Comparison of ENCODE assay signal across 9 mouse cellular contexts in the genomic region with DNA sequence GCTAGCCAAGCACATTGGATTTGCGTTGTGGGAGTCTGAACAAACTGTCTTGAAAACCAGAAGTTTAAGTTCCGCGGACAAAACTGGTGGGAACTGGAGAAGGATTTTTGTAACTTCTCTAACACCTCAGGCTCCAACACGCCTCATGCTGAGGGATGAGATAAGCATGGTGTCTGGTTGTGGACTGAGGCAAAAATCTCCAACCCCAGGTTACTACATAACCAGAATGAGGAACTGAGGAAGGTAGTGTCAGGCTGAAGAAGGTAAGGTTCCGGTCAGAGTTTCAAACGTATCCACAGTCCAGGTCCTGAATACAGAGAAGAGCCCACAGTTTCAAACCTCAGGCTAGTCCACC. TPM values are rescaled to one million over a fixed set of nuclear protein-coding genes. Genes with fewer than 3 reads are reported as not detected.
DNase-seq lines count a peak whose midpoint lies in the region; ATAC-seq and TF ChIP-seq lines count a peak whose summit lies in the region.
"Had no signal": no experiment of that assay in that cellular context is flagged by ENCODE, and none has a peak within 500 bp of the region (broad histone marks: within the 10 kb centered on the region; RNA-seq: fewer than 3 reads in every experiment).

No protein-coding gene starts in this region.

- ATAC-seq in heart, embryonic 13.5 days (ENCODE audit: extremely low read depth, insufficient number of reproducible peaks, low FRiP score, low TSS enrichment) = no peak
- no peak for ATAC-seq in hindbrain, embryonic 11.5 days (ENCODE audit: low FRiP score)
- peak; percentile 55 for ATAC-seq in megakaryocyte progenitor cell, adult 5-6 weeks (replicated peaks; ENCODE audit: poor library complexity)

- no peaks in the 10 kb centered on the region for H3K27me3 ChIP-seq in heart, embryonic 13.5 days (replicated peaks)
- H3K27me3 ChIP-seq in MEL (ENCODE audit: control insufficient read depth in 1 of 2, insufficient read depth in 2 of 2, low read length in 2 of 2) = no peaks in the 10 kb centered on the region
- no peaks in the 10 kb centered on the region for H3K27me3 ChIP-seq in hindbrain, embryonic 11.5 days (ENCODE audit: control insufficient read depth, insufficient read depth, low read length)

- H3K79me2 ChIP-seq in MEL (ENCODE audit: control insufficient read depth, insufficient read depth, low read length, poor library complexity) = peaks cover 3% of the 10 kb centered on the region

- no peak for DNase-seq in heart, postnatal 36 days
- no peak for DNase-seq in MEL (ENCODE audit: low read depth, low spot score)
- DNase-seq in hindbrain, embryonic 11.5 days (ENCODE audit: low spot score) = no peak
- no peak for DNase-seq in cerebellum, postnatal 36 days
- DNase-seq in gastrocnemius, postnatal 14 days = no peak
- DNase-seq in spleen, adult 18-20 months = no peak

- intact Hi-C loops in heart, postnatal 36 days (cut with DNase I) = loop anchor here (5.0 kb wide), 1 partner anchor 721 kb away; the partner anchor contains the start of gene Bclaf1
- intact Hi-C loops in gastrocnemius, postnatal 14 days (cut with DNase I; ENCODE audit: low total_unique reads) = no loop called here

- H3K4me1 ChIP-seq in heart, embryonic 13.5 days = peaks cover 34% of the 10 kb centered on the region
- H3K4me1 ChIP-seq in MEL (ENCODE audit: control insufficient read depth in 1 of 2, insufficient read depth in 2 of 2, low read length in 2 of 2) = peaks cover 7 to 16% of the 10 kb centered on the region in 2 experiments
- no peaks in the 10 kb centered on the region for H3K4me1 ChIP-seq in hindbrain, embryonic 11.5 days (replicated peaks; ENCODE audit: control insufficient read depth, insufficient read depth, low read length)

- H3K36me3 ChIP-seq in heart, embryonic 13.5 days = no peaks in the 10 kb centered on the region
- H3K36me3 ChIP-seq in MEL (ENCODE audit: control insufficient read depth in 1 of 2, insufficient read depth in 2 of 2, low read length in 2 of 2) = peaks cover 0 to 22% of the 10 kb centered on the region in 2 experiments; a peak in 2 of 4 replicates
- H3K36me3 ChIP-seq in hindbrain, embryonic 11.5 days (ENCODE audit: control insufficient read depth, insufficient read depth, low read length) = no peaks in the 10 kb centered on the region

- peak in 1 of 2 experiments; percentile 45; a peak in 3 of 4 replicates for TF ChIP-seq EP300 in MEL (IDR thresholded peaks at IDR 0.05; ENCODE audit: low read depth in 1 of 2, low read length in 2 of 2)

- peak overlapping the region; percentile 82 for H3K4me2 ChIP-seq in heart, embryonic 13.5 days
- peak overlapping the region; percentile 51 for H3K4me2 ChIP-seq in hindbrain, embryonic 11.5 days (replicated peaks; ENCODE audit: low read depth, low read length)

- no peaks in the 10 kb centered on the region for H3K9me3 ChIP-seq in heart, embryonic 13.5 days
- H3K9me3 ChIP-seq in MEL (replicated peaks; ENCODE audit: insufficient read depth, low read length) = no peaks in the 10 kb centered on the region
- H3K9me3 ChIP-seq in hindbrain, embryonic 11.5 days (ENCODE audit: control insufficient read depth, low read length) = no peaks in the 10 kb centered on the region

- 22% methylated on average over 6 of the region's 6 CpGs for WGBS in heart, embryonic 13.5 days
- WGBS in hindbrain, embryonic 11.5 days = 30% methylated on average over 6 of the region's 6 CpGs

- H3K9ac ChIP-seq in heart, embryonic 13.5 days = peak overlapping the region; percentile 33; the same call in 1 of the 2 replicates
- H3K9ac ChIP-seq in MEL (ENCODE audit: control insufficient read depth, low read depth, low read length, poor library complexity, severe bottlenecking) = peak overlapping the region; percentile 60
- no peak overlapping the region for H3K9ac ChIP-seq in hindbrain, embryonic 11.5 days (ENCODE audit: low read depth, low read length)

- TF ChIP-seq CTCF in MEL (IDR thresholded peaks at IDR 0.05 in 2 of 3, conservative IDR thresholded peaks at IDR 0.05 in 1 of 3; ENCODE audit: control insufficient read depth in 1 of 3, insufficient read depth in 1 of 3, low read depth in 2 of 3, low read length in 3 of 3, poor library complexity in 1 of 3, severe bottlenecking in 1 of 3) = no peak

- TF ChIP-seq RAD21 in MEL (IDR thresholded peaks at IDR 0.05; ENCODE audit: low read depth, low read length) = no peak

- TF ChIP-seq POLR2A in MEL (IDR thresholded peaks at IDR 0.05; ENCODE audit: control insufficient read depth in 1 of 2, insufficient read depth in 1 of 2, low read depth in 1 of 2, low read length in 2 of 2, poor library complexity in 1 of 2) = no peak; a peak in 1 of 4 replicates

- peak overlapping the region; percentile 83 for H3K4me3 ChIP-seq in heart, embryonic 13.5 days
- peak overlapping the region; percentile 56 to 58 for H3K4me3 ChIP-seq in MEL (ENCODE audit: control insufficient read depth in 1 of 2, insufficient read depth in 1 of 2, low read depth in 2 of 2, low read length in 2 of 2)
- H3K4me3 ChIP-seq in hindbrain, embryonic 11.5 days (ENCODE audit: low read depth, low read length) = peak overlapping the region; percentile 47; the same call in 1 of the 2 replicates

- H3K27ac ChIP-seq in heart, embryonic 13.5 days (replicated peaks) = peak overlapping the region; percentile 43; the same call in 1 of the 2 replicates
- peak overlapping the region; percentile 94 for H3K27ac ChIP-seq in MEL (ENCODE audit: control insufficient read depth, low read depth, low read length)
- H3K27ac ChIP-seq in hindbrain, embryonic 11.5 days (ENCODE audit: low read depth, low read length) = no peak overlapping the region

TF ChIP-seq in MEL, 35 proteins besides CTCF, POLR2A, EP300 and RAD21:
- TF ChIP-seq E2F4 (IDR thresholded peaks at IDR 0.05; ENCODE audit: borderline replicate concordance, low read depth, low read length) = no peak
- TF ChIP-seq MAX (IDR thresholded peaks at IDR 0.05; ENCODE audit: low read length) = peak; percentile 86
- no peak for TF ChIP-seq POLR2AphosphoS5 (IDR thresholded peaks at IDR 0.05; ENCODE audit: borderline replicate concordance, low read depth, low read length)
- TF ChIP-seq TAL1 (IDR thresholded peaks at IDR 0.05; ENCODE audit: low read length) = peak; percentile 41
- TF ChIP-seq MYC (IDR thresholded peaks at IDR 0.05; ENCODE audit: low read depth, low read length) = peak; percentile 76
- peak; percentile 22; the same call in 1 of the 2 replicates for TF ChIP-seq SIN3A (IDR thresholded peaks at IDR 0.05; ENCODE audit: low read length)
- TF ChIP-seq ZC3H11A (IDR thresholded peaks at IDR 0.05; ENCODE audit: low read depth, low read length) = no peak
- 0 out of 2 replicates have a peak, but pooled peaks have one; percentile 16 for TF ChIP-seq TCF12 (IDR thresholded peaks at IDR 0.05; ENCODE audit: low read depth, low read length)
- TF ChIP-seq BHLHE40 (IDR thresholded peaks at IDR 0.05; ENCODE audit: borderline replicate concordance, low read depth, low read length) = no peak
- peak; percentile 54 for TF ChIP-seq MXI1 (IDR thresholded peaks at IDR 0.05; ENCODE audit: low read depth, low read length)
- TF ChIP-seq GATA1 (IDR thresholded peaks at IDR 0.05; ENCODE audit: low read depth, low read length) = peak; percentile 73
- peak; percentile 70 for TF ChIP-seq ETS1 (IDR thresholded peaks at IDR 0.05; ENCODE audit: low read depth, low read length)

RNA-seq across cellular contexts. Expression of gene Ifngr1, which starts 0.5 kb away (rescaled TPM):
- 32.8 and 33.3 TPM in 2 replicates for polyA plus RNA-seq in heart, embryonic 13.5 days (2015; fragmentation: Nextera tagmentation; extraction: Ambion mirVana)
- 10 to 100 TPM; 49.5 to 58.9 TPM for total RNA-seq in heart, postnatal 36 days (2021)
- total RNA-seq in MEL (2012; rRNA removed) = 15.4 and 19.8 TPM in 2 replicates
- 10 to 100 TPM in 1 of 2 experiments, not detected in 1; 18.6 TPM for polyA plus RNA-seq in MEL (2012; ENCODE audit: insufficient read depth in 1 of 2, insufficient read length in 2 of 2, low read depth in 1 of 2, low replicate concordance in 2 of 2, missing spikeins in 1 of 2)
- polyA plus RNA-seq in hindbrain, embryonic 11.5 days (2014; fragmentation: Nextera tagmentation; extraction: Ambion mirVana) = 30.0 and 31.4 TPM in 2 replicates
- 384 and 439 TPM in 2 replicates for total RNA-seq in megakaryocyte progenitor cell, adult 5-6 weeks (2015)
- total RNA-seq in megakaryocyte progenitor cell, adult 5-6 weeks (2017) = 295 and 330 TPM in 2 replicates
- 10 to 100 TPM; 30.3 to 46.9 TPM for total RNA-seq in gastrocnemius, postnatal 14 days (2021)

RNA-seq across cellular contexts. Expression of gene Il22ra2, which starts 30.5 kb away (rescaled TPM):
- polyA plus RNA-seq in heart, embryonic 13.5 days (2015; fragmentation: Nextera tagmentation; extraction: Ambion mirVana) = not detected in 2 replicates
- total RNA-seq in heart, postnatal 36 days (2021) = not detected
- not detected in 2 replicates for total RNA-seq in MEL (2012; rRNA removed)
- polyA plus RNA-seq in MEL (2012; ENCODE audit: insufficient read depth in 1 of 2, insufficient read length in 2 of 2, low read depth in 1 of 2, low replicate concordance in 2 of 2, missing spikeins in 1 of 2) = not detected
- not detected in 2 replicates for polyA plus RNA-seq in hindbrain, embryonic 11.5 days (2014; fragmentation: Nextera tagmentation; extraction: Ambion mirVana)
- total RNA-seq in megakaryocyte progenitor cell, adult 5-6 weeks (2015) = 4.3 and 4.6 TPM in 2 replicates
- total RNA-seq in megakaryocyte progenitor cell, adult 5-6 weeks (2017) = 3.2 and 7.7 TPM in 2 replicates
- not detected for total RNA-seq in gastrocnemius, postnatal 14 days (2021)
- total RNA-seq: heart, postnatal 10 days had no signal

Comparison
In these comparisons a context has a peak if more than half of its experiments do, and no peak if none do; other contexts are left out.
1. RNA of gene Ifngr1, which starts 0.5 kb away (total RNA-seq): 295 to 439 TPM in megakaryocyte progenitor cell, adult 5-6 weeks; 49.5 to 58.9 TPM in heart, postnatal 36 days, 30.3 to 46.9 TPM in gastrocnemius, postnatal 14 days and 15.4 to 19.8 TPM in MEL; every median in the first group is over 4 times any median in the second.
2. Peak in every context shown above with its lines, with median percentiles within 50 percentile points of each other: H3K4me3 ChIP-seq.